Mouse (Mus musculus) bone marrow macrophage, adult 2 months (primary cell): Measurements from ENCODE around the gene Khdrbs1.

Source experiments
- CTCF ChIP-seq: IDR thresholded peaks from 2 replicates; pipeline ENCODE4 v1.5.1; 2012; ENCODE audit warnings: low read depth, mild to moderate bottlenecking, low read length, moderate library complexity
- POLR2A ChIP-seq: IDR thresholded peaks from 2 replicates; pipeline ENCODE4 v1.6.1; 2012; ENCODE audit warnings: mild to moderate bottlenecking, low read depth, low read length, borderline replicate concordance

DNA sequence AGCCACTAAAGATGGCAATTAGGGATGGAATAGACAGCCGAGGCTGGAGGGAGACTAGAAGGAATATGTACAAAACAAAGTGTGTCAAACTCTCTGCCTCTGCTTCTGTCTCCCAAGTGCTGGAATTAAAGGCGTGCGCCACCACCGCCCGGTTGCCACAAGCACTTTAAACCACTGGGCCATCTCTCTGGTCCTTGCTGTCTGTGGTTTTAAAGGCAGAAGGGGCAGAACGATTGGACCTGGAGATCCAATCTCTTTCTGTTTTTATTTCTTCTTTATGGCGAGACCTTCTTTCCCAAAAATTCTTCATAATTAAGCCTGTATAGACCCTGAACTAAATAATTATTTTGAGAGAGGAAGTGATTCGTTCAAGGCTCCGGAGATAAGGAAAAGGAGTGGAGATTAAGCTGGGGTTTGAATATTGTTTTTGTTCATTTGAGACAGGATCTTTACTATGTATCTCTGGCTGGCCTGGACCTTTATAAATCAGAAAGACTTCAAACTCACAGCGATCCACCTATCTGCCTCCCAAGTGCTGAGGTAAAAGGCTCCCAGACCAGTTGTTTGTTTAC is 69.1 kb downstream of the Khdrbs1 start:
- TF ChIP-seq CTCF (no peak), POLR2A (no peak)
